Mouse (Mus musculus): ENCODE measurements at regions not wholly inside any gene's neighbourhood (a gene's known extent, or its start where the extent isn't known, plus 50 kb on each side); places are given as distances from the start of the nearest gene placed in this dataset.

GRCm38 (mm10) chr4:95105424-95105823, 53.4 kb upstream of the Jun start:
- DNase-seq (ENCODE audit: low spot score) = peak; percentile 23

- DNase-seq (ENCODE audit: low spot score) = peak; percentile 17
These were observed 54.1 kb upstream of the Jun start for GRCm38 (mm10) chr4:95105926-95106622.

- DNase-seq (ENCODE audit: low spot score) = no peak
These were observed 55.1 kb upstream of the Jun start for GRCm38 (mm10) chr4:95106881-95107665.

GRCm38 (mm10) chr4:95108811-95109210, 56.8 kb upstream of the Jun start:
- DNase-seq (ENCODE audit: low spot score) = no peak

GRCm38 (mm10) chr4:95110828-95111227, 58.8 kb upstream of the Jun start:
- DNase-seq (ENCODE audit: low spot score) = no peak

GRCm38 (mm10) chr4:95117158-95117681, 65.2 kb upstream of the Jun start:
- DNase-seq (ENCODE audit: low spot score) = no peak

- DNase-seq (ENCODE audit: low spot score) = no peak
These were observed 68.9 kb upstream of the Jun start for GRCm38 (mm10) chr4:95120876-95121275.

GRCm38 (mm10) chr4:95125346-95125745, 73.3 kb upstream of the Jun start:
- DNase-seq (ENCODE audit: low spot score) = no peak

GRCm38 (mm10) chr4:95127970-95128369, 75.9 kb upstream of the Jun start:
- no peak for DNase-seq (ENCODE audit: low spot score)

GRCm38 (mm10) chr4:95133815-95134214, 81.8 kb upstream of the Jun start:
- no peak for DNase-seq (ENCODE audit: low spot score)

- no peak for DNase-seq (ENCODE audit: low spot score)
These were observed 82.6 kb upstream of the Jun start for GRCm38 (mm10) chr4:95134611-95135010.

GRCm38 (mm10) chr4:95137413-95138143, 85.6 kb upstream of the Jun start:
- DNase-seq (ENCODE audit: low spot score) = no peak

GRCm38 (mm10) chr4:95138676-95139075, 86.7 kb upstream of the Jun start:
- DNase-seq (ENCODE audit: low spot score) = no peak

- DNase-seq (ENCODE audit: low spot score) = no peak
These were observed 89.2 kb upstream of the Jun start for GRCm38 (mm10) chr4:95141253-95141652.

- no peak for DNase-seq (ENCODE audit: low spot score)
These were observed 91.1 kb upstream of the Jun start for GRCm38 (mm10) chr4:95143130-95143529.

- DNase-seq (ENCODE audit: low spot score) = no peak
These were observed 91.6 kb upstream of the Jun start for GRCm38 (mm10) chr4:95143668-95144067.

- DNase-seq (ENCODE audit: low spot score) = no peak
These were observed 92.4 kb upstream of the Jun start for GRCm38 (mm10) chr4:95144440-95144839.

- DNase-seq (ENCODE audit: low spot score) = no peak
These were observed 94.2 kb upstream of the Jun start for GRCm38 (mm10) chr4:95146268-95146667.

GRCm38 (mm10) chr4:95148665-95149064, 96.6 kb upstream of the Jun start:
- DNase-seq (ENCODE audit: low spot score) = no peak

GRCm38 (mm10) chr4:95151678-95152077, 99.7 kb upstream of the Jun start:
- no peak for DNase-seq (ENCODE audit: low spot score)

GRCm38 (mm10) chr4:95152431-95153115, 100.6 kb upstream of the Jun start:
- no peak for DNase-seq (ENCODE audit: low spot score)

GRCm38 (mm10) chr4:95153737-95154287, 101.8 kb upstream of the Jun start:
- DNase-seq (ENCODE audit: low spot score) = peak; percentile 26
